Mouse (Mus musculus) brain, embryonic 14.5 days (tissue): ENCODE measurements around the gene Gm17349. TPM values are rescaled to one million over a fixed set of nuclear protein-coding genes. Genes with fewer than 3 reads are reported as not detected.
A peak's percentile ranks its signal among the peaks of the same experiment; 100 is the strongest.
"Not testable (repeated sequence)": the region's sequence is repeated elsewhere in the genome, so short reads cannot be mapped to it uniquely, and the experiment has no call there.

Experiments
- DNase-seq: peaks from one replicate; pipeline ENCODE4 v3.0.0-alpha.2; 2011; ENCODE audit warnings: low read depth
- CTCF ChIP-seq: fragments of 200-500 bp; IDR thresholded peaks from 2 replicates; pipeline ENCODE4 v1.5.1; 2012; ENCODE audit warnings: inconsistent platforms, mild to moderate bottlenecking, moderate library complexity, borderline replicate concordance; ENCODE audit not compliant: insufficient read depth, insufficient read length; ENCODE audit errors: extremely low read depth
- POLR2A ChIP-seq: fragments of 200-500 bp; IDR thresholded peaks from 2 replicates; pipeline ENCODE4 v1.6.1; 2012; ENCODE audit warnings: mild to moderate bottlenecking, inconsistent platforms, borderline replicate concordance; ENCODE audit not compliant: poor library complexity, insufficient read depth, insufficient read length, severe bottlenecking; ENCODE audit errors: extremely low read depth
- polyA plus RNA-seq: library from polyadenylated mRNA; depleted of rRNA; stranded (reverse); fragments of >200 nt; gene quantifications from 2 replicates; pipeline ENCODE4 v1.2.3, GENCODE M21; 2012; rRNA removed

The Gm17349 gene
- 0.86 TPM in 1 of 2 replicates, not detected in the other for polyA plus RNA-seq

DNA sequence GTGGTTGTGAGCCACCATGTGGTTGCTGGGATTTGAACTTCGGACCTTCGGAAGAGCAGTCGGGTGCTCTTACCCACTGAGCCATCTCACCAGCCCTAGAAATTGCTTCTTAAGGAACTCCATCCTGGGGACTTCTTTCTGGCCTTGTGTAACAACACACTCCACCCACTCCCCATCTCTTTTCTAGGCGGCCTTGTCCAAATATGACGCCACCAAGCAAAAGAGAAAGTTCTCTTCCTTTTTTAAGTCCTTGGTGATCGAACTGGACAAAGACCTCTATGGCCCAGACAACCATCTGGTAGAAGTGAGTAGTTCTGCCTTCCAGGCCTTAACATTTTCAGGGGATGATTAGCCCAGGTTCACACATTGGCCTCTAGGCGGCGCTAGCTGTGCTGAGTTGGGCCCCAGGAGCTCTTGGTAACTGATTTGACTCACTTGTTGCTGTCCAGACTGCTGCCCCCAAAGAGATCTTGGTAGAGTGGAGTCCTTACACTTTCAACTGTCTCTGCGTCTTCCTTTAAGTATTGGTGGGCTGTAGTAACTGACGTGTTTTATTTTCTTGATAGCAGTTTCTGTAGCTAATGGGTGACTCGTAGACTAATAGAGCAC, at the start of gene Gm17349:
Gene Gm17349, minus strand, starts transcription at position 51 of the 609 bp plus-strand sequence.
- peak; percentile 73 for TF ChIP-seq CTCF
- no peak for TF ChIP-seq POLR2A
- peak; percentile 61 for DNase-seq

DNA sequence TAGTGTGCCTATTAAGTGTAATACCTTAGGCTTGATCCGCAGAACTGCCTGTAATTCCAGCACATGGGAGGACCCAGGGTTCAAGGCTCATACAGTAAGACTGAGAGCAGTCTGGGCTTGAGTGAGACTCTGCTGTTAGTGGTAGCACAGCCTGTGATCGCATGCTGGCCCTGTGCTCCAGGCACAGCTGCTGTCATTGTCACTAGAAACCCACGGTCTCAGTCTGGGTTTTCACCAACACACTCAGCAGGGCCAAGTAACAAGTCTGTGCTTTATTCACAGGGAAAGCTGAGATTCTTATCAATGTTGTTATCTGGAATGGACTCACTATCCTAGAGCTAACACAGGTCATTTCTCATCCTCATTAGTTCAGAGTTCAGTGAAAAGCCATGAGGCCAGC, 48.9 kb upstream of the Gm17349 start:
- peak; percentile 2 for DNase-seq
- TF ChIP-seq CTCF (no peak), POLR2A (no peak)

DNA sequence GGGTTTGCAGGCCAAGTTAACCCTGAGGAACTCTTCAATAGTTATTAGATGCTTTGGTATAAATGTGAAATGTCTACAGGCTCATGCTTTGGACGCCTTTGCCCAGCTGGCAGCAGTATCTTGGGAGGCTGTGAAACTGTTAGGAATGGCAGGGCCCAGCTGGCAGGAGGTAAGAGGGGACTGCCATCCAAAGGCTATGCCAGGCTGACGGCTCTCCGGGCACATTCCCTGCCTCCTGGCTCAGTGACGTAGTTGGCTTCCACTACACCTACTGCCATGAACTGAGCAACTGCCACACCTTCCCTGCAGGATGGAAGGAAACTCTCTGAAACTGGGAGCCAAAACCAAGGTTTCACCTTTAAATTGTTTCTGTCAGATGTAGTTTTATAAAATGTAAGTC, 34.9 kb upstream of the Gm17349 start:
- no peak for DNase-seq
- TF ChIP-seq CTCF (no peak), POLR2A (no peak)

DNA sequence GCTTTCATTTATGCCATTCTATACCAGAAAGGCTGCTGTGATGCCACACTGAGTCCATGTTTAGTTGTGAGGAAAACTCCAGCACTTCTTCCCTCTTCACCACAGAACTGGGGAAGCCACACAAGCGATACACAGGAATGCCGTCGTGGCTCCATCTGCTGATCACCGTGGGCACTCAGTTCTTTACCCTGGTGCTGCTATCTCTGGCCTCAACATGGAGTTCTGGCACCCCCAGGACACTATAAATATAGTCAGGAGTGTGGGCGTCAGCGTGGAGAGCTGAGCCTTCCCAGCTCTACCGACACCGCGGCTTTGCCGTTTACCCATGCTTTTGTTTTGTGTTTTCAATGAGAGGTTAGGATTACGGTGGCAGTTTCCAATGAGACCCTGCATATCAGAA, 31.4 kb upstream of the Gm17349 start:
- TF ChIP-seq CTCF, result no peak
- TF ChIP-seq POLR2A, result no peak

DNA sequence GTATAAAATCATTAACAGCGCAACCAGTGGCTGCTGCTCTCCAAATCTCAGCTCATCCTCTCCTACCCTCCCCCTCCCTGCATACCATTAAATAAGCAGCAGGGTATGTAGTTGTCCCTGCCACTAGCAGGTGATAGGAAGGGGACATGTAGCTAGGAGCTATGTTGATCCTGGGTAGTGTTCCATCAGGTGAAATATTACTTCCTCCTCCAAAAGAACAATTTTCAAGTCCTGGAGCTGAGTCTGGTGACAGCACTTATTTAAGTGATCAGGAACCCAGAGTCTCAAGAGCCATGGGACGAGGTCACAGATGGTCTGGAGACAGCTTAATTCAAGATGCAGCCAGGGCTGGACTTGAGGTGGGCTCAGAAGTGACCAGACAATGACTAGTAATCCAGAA, 30.3 kb upstream of the Gm17349 start:
- TF ChIP-seq POLR2A (no peak), CTCF (no peak)
- no peak for DNase-seq

More for the DNA sequence above, 31.4 kb upstream of the Gm17349 start:
- no peak for DNase-seq

DNA sequence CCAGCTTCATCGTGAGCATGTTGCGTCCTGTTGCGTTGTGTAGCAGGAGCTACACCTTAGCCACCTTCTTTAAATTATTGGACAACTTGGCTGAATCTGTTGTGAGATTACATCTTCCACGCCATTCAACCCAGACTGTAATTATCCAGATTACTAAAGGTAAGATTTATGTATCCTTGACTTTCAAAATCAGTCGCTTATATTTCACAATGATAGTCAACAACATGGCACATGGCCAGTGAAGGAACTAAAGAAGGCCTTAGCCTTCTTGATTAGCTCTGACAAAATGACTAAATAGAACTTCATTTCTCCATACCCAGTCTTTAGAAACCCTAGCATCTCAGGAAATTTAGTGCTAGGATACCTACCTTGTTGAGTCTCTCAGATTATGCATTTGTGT, 27.9 kb upstream of the Gm17349 start:
- no peak for TF ChIP-seq CTCF
- DNase-seq, result no peak

DNA sequence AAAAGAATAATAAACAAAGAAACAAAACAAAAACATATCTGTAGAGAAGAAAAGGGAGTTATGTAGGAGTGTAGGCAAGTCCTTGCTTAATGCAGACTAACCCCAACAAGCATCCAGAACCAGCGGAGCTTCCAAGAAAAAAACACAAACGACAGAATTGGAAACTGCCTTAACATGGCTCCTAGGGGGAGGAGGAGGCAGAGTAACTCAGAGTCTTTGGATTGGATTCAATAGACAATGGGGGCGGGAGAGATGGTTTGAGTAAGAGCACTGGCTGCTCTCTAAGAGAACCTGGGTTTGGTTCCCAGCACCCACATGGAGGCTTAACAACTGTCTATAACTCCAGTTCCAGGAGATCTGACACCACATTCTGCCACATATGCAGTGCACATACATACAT, 26.4 kb upstream of the Gm17349 start:
- DNase-seq, result no peak
- TF ChIP-seq POLR2A (no peak), CTCF (no peak)

DNA sequence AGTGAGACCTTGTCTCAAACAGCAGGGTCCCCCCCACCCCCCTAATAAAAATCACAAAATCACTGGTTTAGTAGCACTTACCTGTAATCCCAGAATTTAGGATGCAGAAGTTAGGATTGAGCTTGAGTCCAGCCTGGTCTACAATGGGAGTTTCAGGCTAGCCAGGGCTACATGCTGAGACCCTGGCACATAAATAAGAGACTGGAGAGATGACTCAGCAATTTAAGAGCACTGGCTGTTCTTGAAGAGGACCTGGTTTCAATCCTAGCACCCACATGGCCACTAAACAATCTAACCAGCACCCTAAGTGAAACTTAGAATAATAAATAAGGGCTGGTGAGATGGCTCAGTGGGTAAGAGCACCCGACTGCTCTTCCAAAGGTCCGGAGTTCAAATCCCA, 25.9 kb upstream of the Gm17349 start:
- no peak for DNase-seq
- TF ChIP-seq POLR2A (no peak), CTCF (no peak)

DNA sequence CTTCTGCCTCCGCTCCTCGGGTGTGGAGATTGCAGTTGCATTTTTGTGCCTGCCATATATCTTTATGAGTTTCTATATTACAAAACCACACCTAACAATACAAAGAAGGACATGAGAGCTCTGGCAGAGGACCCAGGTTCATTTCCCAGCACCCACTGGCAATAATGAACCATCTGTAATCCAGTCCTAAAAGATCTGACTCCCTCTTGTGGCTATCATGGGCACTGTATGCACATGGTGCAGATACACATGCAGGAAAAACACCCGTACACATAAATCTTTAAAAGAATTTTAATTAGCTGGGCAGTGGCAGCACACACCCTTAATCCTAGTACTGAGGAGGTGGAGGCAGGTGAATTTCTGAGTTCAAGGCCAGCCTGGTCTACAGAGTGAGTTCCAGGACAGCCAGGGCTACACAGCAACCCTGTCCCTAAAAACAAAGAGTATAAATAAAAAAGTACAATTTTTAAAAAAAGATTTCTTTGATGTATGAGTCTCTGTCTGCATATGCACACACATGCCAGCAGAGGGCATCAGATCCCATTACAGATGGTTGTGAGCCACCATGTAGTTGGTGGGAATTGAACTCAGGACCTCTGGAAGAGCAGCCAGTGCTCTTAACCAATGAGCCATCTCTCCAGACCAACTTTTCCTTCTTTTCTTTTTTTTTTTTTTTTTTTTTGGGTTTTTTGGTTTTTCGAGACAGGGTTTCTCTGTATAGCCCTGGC, 23.9 kb upstream of the Gm17349 start:
- DNase-seq, result no peak
- TF ChIP-seq POLR2A (no peak), CTCF (peak; percentile 5; the same call in 1 of the 2 replicates)

DNA sequence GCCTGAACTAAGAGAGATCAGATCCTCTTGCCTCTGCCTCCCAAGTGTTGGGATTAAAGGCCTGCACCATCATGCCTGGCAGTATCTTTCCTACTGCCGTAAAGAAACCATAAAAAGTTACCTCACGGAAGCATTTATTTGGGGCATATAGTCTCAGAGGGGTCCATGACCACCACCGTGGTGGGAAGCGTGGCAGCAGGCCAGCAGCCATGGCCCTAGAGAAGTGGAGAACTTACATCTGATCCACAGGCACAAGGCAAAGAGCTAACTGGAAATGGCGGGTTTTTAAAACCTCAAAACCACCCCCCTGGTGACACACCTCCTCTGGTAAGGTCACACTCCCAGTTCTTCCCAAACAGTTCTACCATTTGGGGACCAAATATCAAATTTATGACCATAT, 22.9 kb upstream of the Gm17349 start:
- TF ChIP-seq CTCF, result no peak
- DNase-seq, result no peak

DNA sequence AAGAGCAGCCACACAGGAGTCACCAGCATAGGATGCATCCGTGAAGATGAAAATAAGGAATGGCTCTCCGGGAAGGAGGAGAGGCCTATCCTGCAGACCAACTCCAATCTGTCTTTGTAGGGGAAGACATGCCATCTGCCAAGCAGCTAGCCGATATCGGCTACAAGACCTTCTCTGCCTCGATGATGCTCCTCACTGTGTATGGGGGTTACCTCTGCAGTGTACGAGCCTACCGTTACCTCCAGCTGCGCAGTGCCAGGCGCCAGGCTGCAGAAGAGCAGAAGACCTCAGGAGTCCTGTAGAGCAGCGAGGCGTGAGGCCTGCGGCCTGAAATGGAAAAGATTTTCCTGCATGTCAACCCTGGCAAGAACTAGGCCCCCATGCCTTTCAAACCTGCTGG, 22.2 kb upstream of the Gm17349 start:
- TF ChIP-seq CTCF (no peak), POLR2A (no peak)
- DNase-seq, result no peak

DNA sequence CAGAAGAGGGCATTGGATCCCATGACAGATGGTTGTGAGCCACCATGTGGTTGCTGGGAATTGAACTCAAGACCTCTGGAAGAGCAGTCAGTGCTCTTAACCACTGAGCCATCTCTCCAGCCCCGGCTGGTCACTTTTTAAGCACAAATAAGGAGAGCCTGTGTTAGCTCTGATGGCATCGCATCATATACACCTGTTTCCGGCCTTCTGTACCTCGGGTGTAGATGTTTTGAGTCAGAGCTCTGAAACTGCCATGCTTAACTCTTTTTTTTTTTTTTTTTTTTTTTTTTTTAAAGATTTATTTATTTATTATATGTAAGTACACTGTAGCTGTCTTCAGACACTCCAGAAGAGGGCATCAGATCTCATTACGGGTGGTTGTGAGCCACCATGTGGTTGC, 21.7 kb upstream of the Gm17349 start:
- DNase-seq, result not testable (repeated sequence)
